Mouse (Mus musculus) CH12.LX (cell line): ENCODE results near the gene Il17ra. TPM values are rescaled to one million over a fixed set of nuclear protein-coding genes. Genes with fewer than 3 reads are reported as not detected.
A peak's percentile ranks its signal among the peaks of the same experiment; 100 is the strongest.

Source experiments
- DNase-seq: peaks from one replicate; pipeline ENCODE4 v3.0.0-alpha.2; 2013; ENCODE audit errors: extremely low read depth
- H3K27ac ChIP-seq: 2 replicates; pipeline ENCODE4 v1.5.1; 2012; ENCODE audit warnings: low read depth, mild to moderate bottlenecking, control low read depth, moderate library complexity; ENCODE audit not compliant: insufficient read depth
- H3K27me3 ChIP-seq: replicated peaks from 2 replicates; pipeline ENCODE3; 2012; ENCODE audit warnings: inconsistent platforms
- H3K36me3 ChIP-seq, 2 experiments: replicated peaks in 1 of 2; 2 replicates each; pipeline versions ENCODE3 to v1.6.1; 2012; ENCODE audit warnings: inconsistent platforms in 1 of 2, low read length in 1 of 2, mild to moderate bottlenecking in 1 of 2, mixed read lengths in 1 of 2, moderate library complexity in 1 of 2; ENCODE audit not compliant: control insufficient read depth in 1 of 2, insufficient read depth in 1 of 2
- H3K4me1 ChIP-seq, 2 experiments: 2 replicates each; pipeline ENCODE4 v1.6.1; 2012; ENCODE audit warnings: inconsistent platforms in 1 of 2, moderate library complexity in 1 of 2; ENCODE audit not compliant: insufficient read depth in 2 of 2, control insufficient read depth in 1 of 2
- H3K4me2 ChIP-seq: 2 replicates; pipeline ENCODE4 v1.6.1; 2012; ENCODE audit warnings: low read depth, mild to moderate bottlenecking, control low read depth; ENCODE audit not compliant: poor library complexity, insufficient read depth, severe bottlenecking
- H3K4me3 ChIP-seq, 3 experiments: fragments of 150-350 bp in 1 of 3; sonication (generic) in 1 of 3; replicated peaks in 1 of 3; 2 replicates each; pipeline versions ENCODE3 to v1.5.1; 2011 to 2012; ENCODE audit warnings: low read depth in 2 of 3, low read length in 2 of 3, mild to moderate bottlenecking in 2 of 3, moderate library complexity in 2 of 3, control low read depth in 1 of 3, improper control_type of control experiment in 1 of 3, inconsistent platforms in 1 of 3, mixed read lengths in 1 of 3; ENCODE audit not compliant: poor library complexity in 1 of 3
- H3K79me2 ChIP-seq: replicated peaks from 2 replicates; pipeline ENCODE4 v1.6.1; 2012; ENCODE audit warnings: mild to moderate bottlenecking, moderate library complexity; ENCODE audit not compliant: control insufficient read depth, poor library complexity, insufficient read depth, severe bottlenecking; ENCODE audit errors: extremely low read depth
- H3K9ac ChIP-seq: 2 replicates; pipeline ENCODE4 v1.6.1; 2012; ENCODE audit warnings: low read depth, mild to moderate bottlenecking, control low read depth, moderate library complexity; ENCODE audit not compliant: insufficient read depth
- H3K9me3 ChIP-seq: replicated peaks from 2 replicates; pipeline ENCODE3; 2012; ENCODE audit warnings: low read length, inconsistent platforms, mixed read lengths
- BHLHE40 ChIP-seq: IDR thresholded peaks from 2 replicates; pipeline ENCODE4 v1.6.1; 2011; ENCODE audit warnings: mild to moderate bottlenecking, low read depth, low read length, improper control_type of control experiment
- CHD2 ChIP-seq: IDR thresholded peaks from 2 replicates; pipeline ENCODE4 v1.6.1; 2011; ENCODE audit warnings: low read length, improper control_type of control experiment
- CTCF ChIP-seq, 2 experiments: IDR thresholded peaks in 1 of 2; conservative IDR thresholded peaks in 1 of 2; 2 replicates each; pipeline ENCODE4 v1.5.1; 2011 to 2012; ENCODE audit warnings: low read depth in 2 of 2, low read length in 2 of 2, improper control_type of control experiment in 1 of 2, inconsistent platforms in 1 of 2, mild to moderate bottlenecking in 1 of 2, moderate library complexity in 1 of 2
- ELF1 ChIP-seq: IDR thresholded peaks from 2 replicates; pipeline ENCODE4 v1.6.1; 2014; ENCODE audit warnings: low read depth, mild to moderate bottlenecking, inconsistent platforms, low read length, improper control_type of control experiment
- ETS1 ChIP-seq: conservative IDR thresholded peaks from 2 replicates; pipeline ENCODE4 v1.6.1; 2012; ENCODE audit warnings: low read depth, mild to moderate bottlenecking, inconsistent platforms, low read length, improper control_type of control experiment, moderate library complexity
- HCFC1 ChIP-seq: IDR thresholded peaks from 2 replicates; pipeline ENCODE4 v1.6.1; 2012; ENCODE audit warnings: low read depth, mild to moderate bottlenecking, inconsistent platforms, low read length, improper control_type of control experiment
- IRF4 ChIP-seq: IDR thresholded peaks from 2 replicates; pipeline ENCODE4 v1.6.1; 2014; ENCODE audit warnings: low read depth, mild to moderate bottlenecking, inconsistent platforms, low read length, improper control_type of control experiment
- JUND ChIP-seq: conservative IDR thresholded peaks from 2 replicates; pipeline ENCODE4 v1.6.1; 2011; ENCODE audit warnings: low read depth, low read length, improper control_type of control experiment
- MAX ChIP-seq: IDR thresholded peaks from 2 replicates; pipeline ENCODE4 v1.6.1; 2011; ENCODE audit warnings: low read length, improper control_type of control experiment
- MAZ ChIP-seq: IDR thresholded peaks from 2 replicates; pipeline ENCODE4 v1.6.1; 2012; ENCODE audit warnings: low read depth, mild to moderate bottlenecking, inconsistent platforms, low read length, improper control_type of control experiment, moderate library complexity
- MEF2A ChIP-seq: IDR thresholded peaks from 2 replicates; pipeline ENCODE4 v1.6.1; 2014; ENCODE audit warnings: low read depth, mild to moderate bottlenecking, inconsistent platforms, low read length, improper control_type of control experiment, borderline replicate concordance
- NELFE ChIP-seq: IDR thresholded peaks from 2 replicates; pipeline ENCODE4 v1.6.1; 2011; ENCODE audit warnings: low read depth, low read length, improper control_type of control experiment
- PAX5 ChIP-seq: IDR thresholded peaks from 2 replicates; pipeline ENCODE4 v1.6.1; 2012; ENCODE audit warnings: low read length, inconsistent platforms, mixed read lengths
- POLR2AphosphoS2 ChIP-seq: IDR thresholded peaks from 2 replicates; pipeline ENCODE4 v1.6.1; 2011; ENCODE audit warnings: low read depth, low read length, improper control_type of control experiment
- RCOR1 ChIP-seq: conservative IDR thresholded peaks from 2 replicates; pipeline ENCODE4 v1.6.1; 2012; ENCODE audit warnings: low read depth, mild to moderate bottlenecking, inconsistent platforms, low read length, improper control_type of control experiment
- SIN3A ChIP-seq: IDR thresholded peaks from 2 replicates; pipeline ENCODE4 v1.6.1; 2012; ENCODE audit warnings: low read length, improper control_type of control experiment, inconsistent platforms
- SMC3 ChIP-seq: IDR thresholded peaks from 2 replicates; pipeline ENCODE4 v1.6.1; 2011; ENCODE audit warnings: low read depth, low read length, improper control_type of control experiment
- TBP ChIP-seq: conservative IDR thresholded peaks from 2 replicates; pipeline ENCODE4 v1.6.1; 2011; ENCODE audit warnings: low read depth, low read length, improper control_type of control experiment
- dilution Hi-C: fragments of 300-500 bp; cut with MboI; formaldehyde crosslinking; loops from 2 replicates; pipeline ENCODE4 v1.14.3; 2020; ENCODE audit warnings: low sequenced_read_pairs; ENCODE audit not compliant: extremely low pct_unique_long_range_greater_than_20kb, extremely low pct_ligation_motif_present
- in situ Hi-C: fragments of 300-500 bp; cut with MboI; formaldehyde crosslinking; loops from 3 replicates; pipeline ENCODE4 v1.14.3; 2019; ENCODE audit warnings: low sequenced_read_pairs, low pct_ligation_motif_present, low pct_unique_long_range_greater_than_20kb, mixed read lengths
- polyA plus RNA-seq: library from polyadenylated mRNA; unstranded; fragments of >175 nt; gene quantifications from 2 replicates; pipeline ENCODE4 v1.2.1, GENCODE M21; 2012; ENCODE audit warnings: low read depth; ENCODE audit not compliant: insufficient read length
- total RNA-seq, 2 experiments: library from RNA; depleted of rRNA; stranded (reverse); fragments of 300-350 nt in 1 of 2; fragments of >200 nt in 1 of 2; gene quantifications; 2 replicates each; pipeline ENCODE4 v1.2.3; 2012 to 2014

The Il17ra gene
- total and polyA plus RNA-seq, 3 experiments = 13.6 to 23.9 (median 14.0) TPM

DNA sequence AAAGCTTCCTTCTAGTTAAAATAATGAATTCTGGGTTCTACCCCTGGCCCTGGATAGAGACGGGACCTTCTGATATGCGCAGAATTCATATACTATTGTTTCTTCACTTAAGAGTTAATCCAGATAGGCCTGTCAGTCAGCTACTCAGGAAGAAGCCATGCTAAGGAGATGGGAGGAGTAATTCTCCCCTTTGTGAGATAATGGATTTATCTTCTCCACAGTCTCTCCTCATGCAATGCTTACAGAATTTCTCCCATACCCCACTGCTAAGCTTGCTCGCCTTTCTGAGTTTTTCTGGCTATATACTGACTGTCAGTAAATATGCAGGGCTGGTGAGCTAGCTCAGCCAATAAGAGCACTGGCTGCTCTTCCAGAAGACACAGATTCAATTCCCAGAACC is 12.8 kb upstream of the Il17ra start:
- dilution Hi-C loops = no loop called here
- Histone ChIP-seq H3K27me3 (no peaks in the 10 kb centered on the region), H3K36me3 (no peaks in the 10 kb centered on the region), H3K4me3 (no peak overlapping the region), H3K4me1 (peaks cover 18 to 24% of the 10 kb centered on the region in 2 experiments), H3K27ac (no peak overlapping the region), H3K9ac (no peak overlapping the region), H3K9me3 (no peaks in the 10 kb centered on the region), H3K79me2 (no peaks in the 10 kb centered on the region), H3K4me2 (no peak overlapping the region)
- in situ Hi-C loops = no loop called here
- TF ChIP-seq CHD2 (no peak), PAX5 (no peak), MAX (no peak), MAZ (no peak), ELF1 (no peak), HCFC1 (no peak), IRF4 (no peak), RCOR1 (no peak), POLR2AphosphoS2 (no peak)
- DNase-seq = no peak

DNA sequence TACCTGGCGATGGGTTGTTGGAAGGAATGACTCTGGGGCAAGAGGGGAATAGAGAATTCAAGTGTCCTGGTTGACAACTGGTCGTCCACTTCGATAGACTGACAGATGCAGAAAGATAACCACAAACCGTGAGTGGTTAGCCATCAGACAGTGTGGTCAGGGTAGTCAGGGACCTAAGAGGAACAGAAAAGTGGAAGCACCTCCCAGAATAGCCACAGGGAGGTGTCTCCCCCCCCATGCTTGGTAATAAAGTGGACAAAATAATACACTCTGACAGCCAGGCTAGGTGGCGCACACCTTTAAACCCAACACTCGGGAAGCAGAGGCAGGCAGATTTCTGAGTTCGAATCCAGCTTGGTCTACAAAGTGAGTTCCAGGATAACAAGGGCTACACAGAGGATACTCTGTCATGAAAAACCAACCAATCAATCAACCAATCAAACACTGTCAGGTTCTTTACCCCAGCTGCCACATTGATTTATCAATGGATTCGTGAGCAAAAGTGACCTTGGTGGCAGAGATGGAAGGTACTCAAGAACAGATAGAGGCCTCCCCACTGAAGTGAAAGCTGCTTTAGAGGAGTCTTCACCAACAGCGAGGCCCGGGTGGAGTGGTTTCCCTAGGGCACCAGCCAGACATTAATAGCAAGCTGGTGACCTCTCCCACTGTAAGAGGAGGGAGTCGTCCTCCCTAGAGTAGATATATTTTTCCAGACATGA is 10.5 kb upstream of the Il17ra start:
- Histone ChIP-seq H3K4me1 (peaks cover 18 to 24% of the 10 kb centered on the region in 2 experiments), H3K9ac (no peak overlapping the region), H3K9me3 (no peaks in the 10 kb centered on the region), H3K79me2 (no peaks in the 10 kb centered on the region), H3K36me3 (no peaks in the 10 kb centered on the region), H3K4me3 (no peak overlapping the region), H3K27me3 (no peaks in the 10 kb centered on the region)
- dilution Hi-C loops = no loop called here
- TF ChIP-seq IRF4 (no peak), MEF2A (peak; percentile 76), HCFC1 (no peak), BHLHE40 (peak; percentile 84), POLR2AphosphoS2 (no peak), MAZ (0 out of 2 replicates have a peak, but pooled peaks have one; percentile 29), TBP (0 out of 2 replicates have a peak, but pooled peaks have one; percentile 56), JUND (no peak), SIN3A (no peak), ETS1 (peak; percentile 28; the same call in 1 of the 2 replicates), NELFE (no peak), SMC3 (peak; percentile 22), RCOR1 (no peak), CHD2 (peak; percentile 35; the same call in 1 of the 2 replicates), CTCF (conservative IDR thresholded peaks at IDR 0.05 in 1 of 2, IDR thresholded peaks at IDR 0.05 in 1 of 2; ENCODE audit: low read depth in 2 of 2, low read length in 2 of 2) (peak in 1 of 2 experiments; percentile 47; a peak in 2 of 4 replicates), ELF1 (0 out of 2 replicates have a peak, but pooled peaks have one; percentile 28)
- TF ChIP-seq, all 38 proteins: peak for 9
- Histone ChIP-seq H3K27ac (no peak overlapping the region), H3K4me2 (0 out of 2 replicates have a peak overlapping the region, but pooled peaks have one; percentile 14)
- in situ Hi-C loops = no loop called here
- peak; percentile 61 for DNase-seq
